Mouse (Mus musculus) cerebellum, adult (tissue): ENCODE results near the gene Hist1h4i.
A peak's percentile ranks its signal among the peaks of the same experiment; 100 is the strongest.
"Not testable (repeated sequence)": the region's sequence is repeated elsewhere in the genome, so short reads cannot be mapped to it uniquely, and the experiment has no call there.

ENCODE experiments used
- ATAC-seq: cut with Nextera tagmentation; 2 replicates; pipeline ENCODE4 v1.9.2; 2017; ENCODE audit warnings: mild to moderate bottlenecking, moderate library complexity, mixed read lengths; ENCODE audit not compliant: insufficient number of reproducible peaks, low FRiP score, low TSS enrichment

The Hist1h4i gene

DNA sequence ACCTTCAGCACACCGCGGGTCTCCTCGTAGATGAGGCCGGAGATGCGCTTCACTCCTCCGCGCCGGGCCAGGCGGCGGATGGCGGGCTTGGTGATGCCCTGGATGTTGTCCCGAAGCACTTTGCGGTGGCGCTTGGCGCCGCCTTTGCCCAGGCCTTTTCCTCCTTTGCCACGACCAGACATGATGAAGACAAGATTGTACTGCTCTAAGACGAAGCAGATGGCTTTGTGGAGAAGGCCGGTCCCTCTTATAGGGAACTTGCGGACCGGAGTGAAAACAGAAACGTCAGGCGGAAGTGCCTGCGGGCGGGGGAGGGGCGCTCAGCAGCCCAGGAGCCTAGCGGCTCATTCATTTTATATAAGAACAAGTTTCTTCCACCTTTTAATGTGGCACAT lies at the start of gene Hist1h4i:
TSS of gene Hist1h4i (minus strand) at position 221 of the 395 bp plus-strand sequence.
- peak; percentile 65 for ATAC-seq

DNA sequence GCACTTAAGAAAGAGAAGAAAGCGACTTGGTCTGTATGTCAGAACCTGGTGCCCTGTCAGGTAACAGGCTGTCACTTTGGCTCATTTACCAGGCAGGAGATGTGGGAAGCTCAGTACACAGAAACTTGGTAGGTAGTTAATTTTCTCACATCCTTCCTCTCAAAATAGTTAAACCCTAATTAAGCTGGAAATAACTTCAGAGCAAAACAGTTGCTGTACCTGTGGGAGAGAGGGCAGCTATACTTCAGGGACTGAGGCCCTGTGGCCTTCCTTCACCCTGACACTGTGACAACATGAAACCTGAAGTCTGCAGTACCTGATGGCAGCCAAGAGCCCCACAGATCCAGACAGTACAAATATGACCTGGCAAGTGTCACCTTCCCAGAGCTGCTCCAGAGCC lies 43.0 kb upstream of the Hist1h4i start, which contains the start of gene Vmn1r188:
TSS of gene Vmn1r188 (plus strand) at position 301 of the 400 bp plus-strand sequence.
- not testable (repeated sequence) for ATAC-seq

DNA sequence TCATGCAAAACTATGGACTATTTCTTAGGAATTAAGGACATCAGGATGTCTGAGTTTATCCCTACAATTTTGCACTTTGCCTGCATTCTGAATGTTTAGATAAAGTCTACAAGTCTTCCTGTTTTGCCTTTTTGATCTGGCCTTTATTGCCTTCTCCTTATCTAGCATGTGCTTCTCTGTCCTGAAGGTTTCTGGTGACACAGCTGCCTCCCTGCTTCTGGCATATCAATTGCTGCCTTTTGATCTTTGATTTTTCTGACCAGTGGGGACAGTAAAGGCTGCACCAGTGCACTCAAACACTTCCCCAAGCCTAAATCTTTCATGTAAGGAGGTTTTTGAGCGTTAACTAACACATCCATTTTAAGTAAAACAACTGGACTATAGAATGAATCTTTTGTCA lies 22.3 kb upstream of the Hist1h4i start:
- ATAC-seq = no peak

DNA sequence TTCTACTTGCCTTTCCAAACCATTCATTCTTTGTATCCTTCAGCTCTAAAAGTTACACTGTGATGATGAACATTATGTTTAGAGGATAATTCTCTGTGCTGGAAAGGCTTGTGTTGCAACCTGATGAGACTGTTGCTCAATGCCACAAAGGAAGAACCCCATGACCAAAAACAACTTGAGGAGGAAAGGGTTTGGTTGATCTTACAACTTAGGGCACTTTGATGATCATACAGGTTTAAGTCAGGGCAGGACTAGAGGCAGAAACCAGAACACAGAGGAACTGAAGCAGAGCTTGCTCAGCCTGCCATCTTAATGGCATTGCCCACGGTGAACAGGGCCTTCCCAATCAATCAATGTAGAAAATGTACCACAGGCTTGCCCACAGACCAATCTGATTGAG lies 20.3 kb upstream of the Hist1h4i start:
- ATAC-seq = no peak

DNA sequence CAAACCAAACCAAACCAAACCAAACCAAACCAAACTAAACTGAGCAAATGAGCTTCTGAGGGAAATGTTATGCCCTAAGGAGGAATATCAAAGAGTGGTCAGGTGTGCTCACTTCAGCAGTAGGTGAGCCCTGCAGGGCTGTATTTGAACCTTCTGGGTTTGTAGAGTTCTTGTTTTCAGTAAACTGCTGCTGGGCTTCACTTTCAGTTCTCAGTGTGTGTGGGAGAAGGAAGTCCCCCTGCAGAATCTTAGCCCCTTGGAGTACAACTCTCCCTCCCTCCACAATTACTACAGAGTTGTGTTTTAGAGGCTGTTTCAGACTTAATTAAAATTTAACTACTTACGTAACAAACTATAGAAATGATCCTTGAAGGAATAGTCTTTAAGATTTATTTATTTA lies 12.6 kb upstream of the Hist1h4i start:
- no peak for ATAC-seq

DNA sequence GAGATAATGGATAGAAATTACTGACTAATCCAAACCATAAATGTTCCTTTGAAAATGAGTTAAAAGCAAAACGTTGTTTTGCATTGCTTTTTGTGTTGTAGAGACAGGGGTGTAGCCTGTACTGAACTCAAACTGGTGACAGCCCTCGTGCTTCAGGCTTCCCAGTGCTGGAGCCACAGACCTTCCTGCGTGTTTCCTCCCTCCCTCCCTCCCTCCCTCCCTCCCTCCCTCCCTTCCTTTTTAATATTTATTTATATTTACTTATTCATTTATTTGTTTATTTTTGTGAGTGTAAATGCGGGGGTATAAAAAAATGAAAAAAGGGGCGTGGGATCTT lies 10.3 kb upstream of the Hist1h4i start:
- no peak for ATAC-seq

DNA sequence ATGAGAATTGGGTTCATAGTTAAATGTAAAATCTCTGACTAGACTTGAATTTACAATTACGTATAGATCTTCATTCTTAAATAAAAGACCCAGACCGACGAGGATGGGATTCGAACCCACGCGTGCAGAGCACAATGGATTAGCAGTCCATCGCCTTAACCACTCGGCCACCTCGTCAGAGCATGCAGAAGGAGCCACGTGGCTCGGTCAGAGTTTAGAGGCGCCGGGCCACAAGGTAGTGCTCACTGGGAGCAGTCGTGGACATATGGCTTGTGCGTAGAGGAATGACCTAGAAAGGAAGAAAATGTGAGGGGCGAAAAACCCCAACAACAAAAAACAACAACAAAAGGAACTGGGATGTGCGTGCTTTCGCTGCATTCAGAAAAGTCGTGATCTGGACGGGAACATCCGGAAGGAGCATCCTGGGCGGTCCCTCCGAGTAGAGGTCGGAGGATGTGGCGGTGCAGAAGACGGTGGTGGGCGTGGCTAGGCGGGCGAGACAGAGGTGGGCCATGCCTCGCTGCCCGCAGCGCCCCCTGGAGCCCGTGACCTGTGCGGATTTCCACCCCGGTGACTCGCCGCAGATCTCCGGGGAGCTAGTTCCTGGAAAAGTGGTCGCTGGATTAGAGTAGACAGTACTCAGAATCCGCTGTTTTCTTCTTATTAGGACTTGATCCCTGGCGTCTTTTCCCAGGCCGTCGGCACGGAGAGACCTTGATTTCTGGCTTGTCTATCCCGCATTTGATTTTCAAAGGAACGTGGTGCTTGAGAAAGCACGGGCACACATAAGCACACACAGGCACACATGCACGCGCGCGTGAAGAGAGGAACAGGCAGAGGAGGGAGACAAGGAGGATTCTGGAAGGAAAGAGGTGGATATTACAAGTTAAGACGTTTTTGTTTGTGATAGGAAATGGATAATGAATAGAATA lies 9.7 kb upstream of the Hist1h4i start:
- ATAC-seq = peak; percentile 88

DNA sequence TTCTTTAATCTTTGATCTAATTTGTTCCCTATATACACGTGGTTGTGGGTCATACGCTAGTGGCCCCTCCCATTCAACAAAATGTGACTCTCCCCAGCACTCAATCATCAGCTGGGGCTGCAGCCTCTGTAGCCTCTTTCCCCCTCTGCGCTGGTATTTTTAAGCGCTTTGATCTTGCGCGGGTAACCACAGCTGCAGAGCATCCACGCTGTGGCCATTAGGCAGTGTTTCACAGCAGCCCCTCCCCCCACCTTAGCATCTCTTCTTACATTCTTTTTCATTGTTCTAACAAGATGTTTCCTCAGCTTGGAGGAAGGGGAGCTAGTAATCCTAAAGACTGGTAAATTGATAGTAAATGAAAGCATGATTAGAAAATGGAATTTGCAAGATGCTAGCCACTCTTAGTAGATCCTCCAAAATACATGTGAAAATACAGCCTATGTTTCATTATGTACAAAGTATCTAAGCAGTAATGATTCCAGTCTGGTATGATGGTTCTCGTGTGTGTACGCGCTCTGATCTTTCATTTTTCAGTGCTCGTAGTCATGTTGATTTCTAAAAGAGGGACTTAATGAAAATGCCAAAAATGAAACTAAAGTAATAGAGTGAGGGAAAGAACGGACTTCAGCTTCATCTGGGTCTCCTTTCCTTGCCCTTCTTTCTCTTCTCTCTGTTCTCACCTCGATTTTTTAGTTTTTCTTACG lies 8.7 kb upstream of the Hist1h4i start:
- ATAC-seq = no peak

DNA sequence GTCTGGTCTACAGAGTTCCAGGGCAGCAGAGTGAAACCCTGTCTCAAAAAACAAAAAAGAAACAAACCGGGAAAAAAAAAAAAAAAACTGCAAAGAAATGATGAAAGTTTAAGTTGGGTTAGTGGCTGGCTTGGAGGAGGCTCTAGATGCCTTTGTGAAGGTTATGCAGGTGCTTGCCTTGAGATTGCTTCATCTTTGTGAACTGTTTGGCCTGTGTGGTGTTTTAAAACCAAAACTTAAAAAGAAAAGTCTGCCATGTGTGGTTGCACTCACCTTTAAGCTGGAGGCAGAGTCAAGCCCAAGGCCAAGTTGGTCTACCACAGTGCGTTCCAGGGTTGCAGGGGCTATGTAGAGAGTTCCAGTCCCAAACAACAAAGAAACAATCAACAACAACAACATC lies 7.9 kb upstream of the Hist1h4i start:
- ATAC-seq = no peak

DNA sequence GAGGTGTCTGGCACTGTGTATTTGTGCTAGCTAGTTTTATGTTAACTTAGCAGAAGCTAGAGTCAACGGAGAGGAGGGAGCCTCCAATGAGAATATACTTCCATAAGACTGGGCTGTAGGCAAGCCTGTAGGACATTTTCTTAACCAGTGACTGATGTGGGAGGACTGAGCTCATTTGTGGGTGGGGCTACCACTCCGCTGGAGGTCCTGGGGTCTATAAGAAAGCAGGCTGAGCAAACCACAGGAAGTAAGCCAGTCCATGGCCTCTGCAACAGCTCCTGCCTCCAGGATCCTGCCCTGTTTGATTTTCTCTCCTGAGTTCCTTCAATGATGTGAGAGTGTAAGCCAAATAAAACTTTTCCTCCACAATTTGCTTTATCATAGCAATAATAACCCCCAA lies 4.1 kb upstream of the Hist1h4i start:
- no peak for ATAC-seq

DNA sequence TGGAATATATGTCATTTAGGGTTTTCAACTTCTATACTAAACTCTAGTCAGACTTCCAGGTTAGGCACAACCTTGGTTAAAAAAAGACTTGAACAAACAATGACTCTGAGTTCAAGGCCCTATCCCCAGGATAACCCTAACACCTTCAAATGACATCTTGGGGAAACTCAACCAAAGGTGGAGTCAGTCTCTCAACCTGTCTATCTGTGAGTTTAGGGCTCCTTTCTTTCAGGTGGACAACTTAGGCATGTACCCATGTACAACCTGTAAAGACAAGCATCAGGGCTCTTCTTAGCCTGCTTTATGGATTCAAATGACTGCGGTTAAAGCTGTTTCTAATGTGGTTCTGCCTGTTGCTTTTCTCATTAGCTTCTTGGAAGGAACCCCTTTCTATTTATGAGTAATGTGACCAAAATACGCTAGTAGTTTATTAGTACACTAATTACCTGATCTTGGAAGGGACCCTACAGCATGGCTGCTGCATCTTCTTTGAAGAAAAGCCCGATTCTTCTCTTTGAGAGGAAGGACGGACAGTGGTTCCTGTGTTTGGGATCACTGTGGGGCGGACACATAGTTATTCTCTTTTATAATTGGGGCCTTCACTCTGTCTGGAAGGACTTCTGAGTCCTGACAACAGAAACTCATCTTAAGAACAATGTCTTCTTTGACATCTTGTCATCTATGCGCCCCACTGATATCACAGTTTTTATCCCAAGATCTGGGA lies 3.4 kb upstream of the Hist1h4i start:
- no peak for ATAC-seq

DNA sequence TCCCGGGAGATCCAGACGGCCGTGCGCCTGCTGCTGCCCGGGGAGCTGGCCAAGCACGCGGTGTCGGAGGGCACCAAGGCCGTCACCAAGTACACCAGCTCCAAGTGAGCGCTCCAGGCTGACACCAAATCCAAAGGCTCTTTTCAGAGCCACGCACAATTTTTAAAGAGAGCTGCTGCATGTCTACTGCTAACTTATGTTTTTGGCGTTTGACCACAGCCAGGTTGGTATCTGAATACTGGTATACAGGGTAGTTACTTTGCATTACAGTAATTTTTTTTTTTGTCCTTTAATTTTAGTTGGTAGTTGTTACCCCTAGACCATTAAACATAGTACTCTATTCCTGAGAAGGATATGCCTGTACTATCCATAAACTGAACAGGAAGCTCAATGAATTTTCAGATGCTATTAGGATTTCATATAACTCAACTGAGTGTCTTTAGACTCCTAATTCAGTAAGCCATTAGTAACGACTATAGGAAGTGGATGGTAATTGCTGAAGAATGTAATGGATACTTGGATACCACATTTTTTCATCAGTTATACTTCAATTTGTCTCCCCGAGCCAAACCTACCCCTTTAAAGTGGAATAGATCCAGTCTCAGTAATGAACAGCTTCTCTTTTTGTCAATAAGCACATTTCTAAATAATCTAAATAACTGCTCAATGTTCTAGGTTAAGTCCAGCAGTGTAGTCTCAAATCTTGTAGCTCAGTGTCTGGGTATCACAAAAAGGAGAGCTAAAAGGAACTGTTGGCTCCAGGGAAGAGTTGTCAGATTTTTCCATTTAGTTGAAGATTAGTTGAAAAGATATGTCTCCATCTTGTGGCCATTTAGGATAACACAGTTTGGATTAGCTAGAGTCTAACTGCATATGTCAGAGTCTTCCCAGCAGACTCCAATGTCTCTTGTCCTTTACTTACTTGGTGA lies 2.6 kb upstream of the Hist1h4i start:
- ATAC-seq = no peak

DNA sequence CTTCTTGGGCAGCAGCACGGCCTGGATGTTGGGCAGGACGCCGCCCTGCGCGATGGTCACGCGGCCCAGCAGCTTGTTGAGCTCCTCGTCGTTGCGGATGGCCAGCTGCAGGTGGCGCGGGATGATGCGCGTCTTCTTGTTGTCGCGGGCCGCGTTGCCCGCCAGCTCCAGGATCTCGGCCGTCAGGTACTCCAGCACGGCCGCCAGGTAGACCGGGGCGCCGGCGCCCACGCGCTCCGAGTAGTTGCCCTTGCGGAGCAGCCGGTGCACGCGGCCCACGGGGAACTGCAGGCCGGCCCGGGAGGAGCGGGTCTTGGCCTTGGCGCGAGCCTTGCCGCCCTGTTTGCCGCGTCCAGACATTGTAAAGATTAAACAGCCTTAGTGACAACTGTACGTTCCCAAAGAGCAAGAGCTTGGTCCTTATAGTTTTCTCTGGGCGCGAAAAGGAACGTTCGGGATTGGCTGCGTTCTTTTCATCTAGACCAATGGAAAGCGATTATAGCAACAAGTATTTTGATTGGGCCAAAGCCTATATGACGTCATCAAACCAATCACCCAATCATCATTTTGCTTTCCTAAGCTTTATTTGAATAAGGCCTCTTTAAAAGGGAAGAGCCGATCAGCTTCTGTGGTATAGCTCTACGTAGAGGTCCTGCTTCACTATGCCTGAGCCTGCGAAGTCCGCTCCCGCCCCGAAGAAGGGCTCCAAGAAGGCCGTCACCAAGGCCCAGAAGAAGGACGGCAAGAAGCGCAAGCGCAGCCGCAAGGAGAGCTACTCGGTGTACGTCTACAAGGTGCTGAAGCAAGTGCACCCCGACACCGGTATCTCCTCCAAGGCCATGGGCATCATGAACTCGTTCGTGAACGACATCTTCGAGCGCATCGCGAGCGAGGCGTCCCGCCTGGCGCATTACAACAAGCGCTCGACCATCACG lies 1.7 kb upstream of the Hist1h4i start, which contains the start of the genes Hist1h2ag and Hist1h2bj:
TSS of gene Hist1h2ag (minus strand) at position 377 of the 935 bp plus-strand sequence.
TSS of gene Hist1h2bj (plus strand) at position 647 of the 935 bp plus-strand sequence.
- peak; percentile 95 for ATAC-seq

DNA sequence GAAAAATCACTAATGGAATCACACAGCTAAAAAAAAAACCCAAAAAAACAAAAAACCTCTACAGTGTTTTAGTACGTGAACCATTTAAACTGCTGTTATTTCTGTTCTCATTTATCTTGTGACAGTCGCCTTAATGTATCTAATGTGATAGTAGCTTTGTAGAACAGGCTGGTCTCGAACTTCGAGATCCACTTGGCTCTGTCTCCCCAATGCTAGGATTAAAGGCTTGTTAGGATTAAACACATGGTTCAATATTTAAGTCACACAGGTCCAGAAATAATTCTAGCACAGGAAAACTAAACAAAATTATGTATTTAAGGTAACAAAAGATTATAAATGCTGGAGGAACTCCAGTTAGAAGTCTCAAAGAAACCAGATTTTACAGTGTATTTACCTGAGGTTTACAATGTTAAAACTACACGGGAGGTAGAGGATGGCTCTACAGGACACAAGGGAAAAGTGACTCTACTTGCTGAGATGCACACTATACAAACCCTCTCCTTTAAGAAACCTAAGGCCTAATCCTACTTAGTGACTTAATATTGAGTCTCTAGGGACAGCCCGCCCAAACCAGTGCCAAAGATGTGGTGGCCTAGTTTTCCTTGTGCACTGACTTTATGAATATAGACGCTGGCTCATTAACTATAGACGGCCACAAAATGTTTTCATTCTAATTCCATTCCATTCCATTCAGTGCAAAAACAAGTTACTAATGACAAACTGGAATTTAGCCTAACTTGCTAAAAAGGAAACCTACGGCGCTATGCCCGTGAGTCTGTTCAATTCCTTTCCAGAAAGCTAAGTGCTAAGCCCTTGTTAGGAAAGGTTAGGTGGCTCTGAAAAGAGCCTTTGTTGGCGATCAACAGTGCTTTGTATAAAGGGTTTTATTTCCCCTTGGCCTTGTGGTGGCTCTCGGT lies 747 bp upstream of the Hist1h4i start:
- no peak for ATAC-seq

DNA sequence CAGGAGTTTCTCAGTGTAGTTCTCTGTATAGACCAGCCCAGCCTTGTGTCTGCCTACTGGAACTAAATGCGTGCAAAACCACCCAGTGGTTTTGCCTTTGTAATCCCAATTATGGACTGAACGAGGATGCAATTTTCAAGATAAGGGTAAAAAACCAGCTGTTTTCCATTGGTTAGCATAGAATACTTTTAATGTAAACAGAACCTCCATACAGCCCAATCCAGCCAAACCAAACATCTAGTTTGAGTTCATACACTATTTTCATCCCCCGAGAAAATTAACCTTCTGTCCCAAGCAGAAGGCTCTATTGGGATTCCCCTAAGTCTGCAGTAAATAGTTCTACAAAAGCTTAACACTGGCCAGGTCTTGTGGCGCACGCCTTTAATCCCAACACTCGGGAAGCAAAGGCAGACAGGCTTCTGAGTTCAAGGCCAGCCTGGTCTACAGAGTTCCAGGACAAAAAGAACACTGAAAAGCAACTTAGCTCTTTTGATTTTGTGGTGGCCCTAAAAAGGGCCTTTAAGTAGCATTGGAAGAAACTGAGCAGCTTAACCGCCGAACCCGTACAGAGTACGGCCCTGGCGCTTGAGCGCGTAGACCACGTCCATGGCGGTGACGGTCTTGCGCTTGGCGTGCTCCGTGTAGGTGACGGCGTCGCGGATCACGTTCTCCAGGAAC lies 559 bp downstream of the Hist1h4i start:
- ATAC-seq = no peak

DNA sequence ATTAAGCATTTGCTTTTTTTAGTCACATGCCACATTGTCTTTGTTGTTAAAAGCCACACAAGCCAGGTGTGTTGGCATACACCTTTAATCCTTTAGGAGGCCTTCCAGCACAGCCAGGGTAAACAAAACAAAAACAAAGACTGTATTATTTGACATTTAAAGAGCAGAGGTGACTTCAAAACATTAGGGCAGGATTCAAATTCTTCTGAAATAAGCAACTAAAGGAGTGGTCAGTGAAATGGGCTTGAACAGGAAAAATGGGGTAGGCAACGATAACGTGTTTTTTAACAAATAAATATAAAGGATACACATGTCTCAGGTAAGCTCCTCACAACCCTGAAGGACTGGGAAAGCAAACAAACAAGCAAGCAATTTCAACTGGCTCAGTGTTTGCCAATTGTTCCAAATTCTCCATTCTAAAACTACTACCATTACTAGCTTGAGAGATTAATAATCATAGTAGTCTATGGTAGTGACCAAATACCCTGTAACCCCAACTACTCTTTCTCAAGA lies 1.2 kb downstream of the Hist1h4i start:
- ATAC-seq = no peak

DNA sequence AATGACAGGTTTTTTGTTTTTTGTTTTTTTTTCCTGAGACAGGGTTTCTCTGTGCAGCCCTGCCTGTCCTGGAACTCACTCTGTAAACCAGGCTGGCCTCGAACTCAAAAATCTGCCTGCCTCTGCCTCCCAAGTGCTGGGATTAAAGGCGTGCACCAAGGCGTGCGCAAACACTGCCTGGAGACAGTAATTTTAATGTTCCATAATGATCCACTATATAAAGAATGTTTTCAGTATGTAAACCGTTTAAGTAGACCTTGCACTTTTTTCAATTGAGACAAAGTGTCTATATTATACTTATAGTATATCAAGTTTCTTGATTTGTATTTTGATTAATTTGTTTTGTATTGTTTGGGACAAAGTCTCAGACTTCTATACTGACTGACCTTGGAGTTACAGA lies 1.8 kb downstream of the Hist1h4i start:
- ATAC-seq = no peak
